Mouse (Mus musculus) monocyte, adult 2 months (primary cell): Measurements from ENCODE around the gene Praf2.

Source experiments
- DNase-seq, 2 experiments: peaks; one replicate each; pipeline ENCODE4 v3.0.0; 2022; ENCODE audit warnings: low spot score in 2 of 2, low read depth in 1 of 2

The Praf2 gene

DNA sequence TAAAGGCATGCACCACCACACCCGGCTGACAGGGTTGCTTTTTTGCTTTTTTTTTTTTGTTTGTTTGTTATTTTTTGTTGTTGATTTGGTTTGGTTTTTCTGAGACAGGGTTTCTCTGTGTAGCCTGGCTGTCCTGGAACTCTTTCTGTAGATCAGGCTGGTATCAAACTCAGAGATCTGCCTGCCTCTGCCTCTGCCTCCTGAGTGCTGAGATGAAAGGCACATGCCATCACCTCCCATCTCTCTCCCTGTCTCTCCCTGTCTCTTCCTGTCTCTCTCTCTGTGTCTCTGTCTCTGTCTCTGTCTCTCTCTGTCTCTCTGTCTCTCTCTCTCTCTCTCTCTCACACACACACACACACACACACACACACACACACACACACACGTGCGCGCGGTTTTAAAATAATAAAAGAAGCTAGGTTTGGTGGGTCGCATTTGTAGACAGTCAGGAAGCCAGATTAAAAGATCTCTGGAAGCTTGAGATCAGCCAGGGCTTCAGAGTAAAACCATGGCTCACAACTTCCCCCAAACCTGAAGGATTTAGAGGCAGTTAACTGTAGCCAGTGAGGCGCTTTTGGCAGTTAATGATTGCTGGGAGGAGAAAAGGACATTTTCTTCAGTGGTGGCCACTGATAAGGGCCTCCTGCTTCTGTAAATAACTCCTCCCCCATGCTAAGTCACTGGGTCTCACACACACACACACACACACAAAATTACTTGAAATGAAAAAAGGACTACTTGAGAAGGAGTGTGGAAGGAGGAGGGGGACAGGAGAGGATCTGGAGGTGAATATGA is 50.4 kb downstream of the Praf2 start:
- DNase-seq = no peak

DNA sequence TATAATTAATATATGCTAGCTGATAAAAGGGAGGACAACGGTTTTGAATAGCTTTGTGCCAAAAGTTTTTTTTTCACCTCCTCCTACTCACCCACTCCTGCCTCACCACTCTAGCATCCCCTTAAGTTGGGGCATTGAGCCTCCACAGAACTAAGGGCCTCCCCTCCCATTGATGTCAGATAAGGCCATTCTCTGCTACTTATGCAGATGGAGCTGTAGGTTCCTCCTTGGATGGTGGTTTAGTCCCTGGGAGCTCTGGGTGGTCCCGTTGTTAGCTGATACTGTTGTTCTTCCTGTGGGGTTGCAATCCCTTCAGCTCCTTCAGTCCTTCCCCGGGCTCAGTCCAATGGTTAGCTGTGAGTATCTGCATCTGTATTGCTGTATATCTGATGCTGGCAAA is 51.1 kb downstream of the Praf2 start:
- no peak for DNase-seq
